Mouse (Mus musculus): Measurements from ENCODE around the gene Pakap. TPM values are rescaled to one million over a fixed set of nuclear protein-coding genes. Genes with fewer than 3 reads are reported as not detected.

Pakap gene
- polyA plus RNA-seq, 1 experiment from 2014 or later, result 25.4 TPM

- Histone ChIP-seq H3K9ac (ENCODE audit: low read depth, low read length) (no peak overlapping the region), H3K4me1 (ENCODE audit: control insufficient read depth, insufficient read depth, low read length) (no peaks in the 10 kb centered on the region)
- WGBS, result 79% methylated on average over 7 of the region's 7 CpGs
Measured at GRCm38 (mm10) chr4:57622816-57623215, 54.8 kb downstream of the Pakap start.

GRCm38 (mm10) chr4:57624819-57625218 is 56.8 kb downstream of the Pakap start:
- no peaks in the 10 kb centered on the region for H3K36me3 ChIP-seq (ENCODE audit: control insufficient read depth, insufficient read depth, low read length)
- 76% methylated on average over 2 of the region's 2 CpGs for WGBS
- H3K27ac ChIP-seq (replicated peaks; ENCODE audit: low read depth, low read length), result no peak overlapping the region
- no peaks in the 10 kb centered on the region for H3K4me1 ChIP-seq (ENCODE audit: control insufficient read depth, insufficient read depth, low read length)
- no peaks in the 10 kb centered on the region for H3K9me3 ChIP-seq (ENCODE audit: control insufficient read depth, low read length)
- no peak overlapping the region for H3K4me2 ChIP-seq (ENCODE audit: low read depth, low read length)
- no peaks in the 10 kb centered on the region for H3K27me3 ChIP-seq (replicated peaks; ENCODE audit: control insufficient read depth, insufficient read depth, low read length)
- no peak for ATAC-seq (ENCODE audit: low read depth)
- no peak for DNase-seq (ENCODE audit: low spot score)
- H3K4me3 ChIP-seq (ENCODE audit: low read depth, low read length), result no peak overlapping the region
- H3K9ac ChIP-seq (ENCODE audit: low read depth, low read length), result no peak overlapping the region

More at GRCm38 (mm10) chr4:57622816-57623215, 54.8 kb downstream of the Pakap start:
- Histone ChIP-seq H3K4me3 (ENCODE audit: low read depth, low read length) (no peak overlapping the region), H3K36me3 (ENCODE audit: control insufficient read depth, insufficient read depth, low read length) (no peaks in the 10 kb centered on the region), H3K9me3 (ENCODE audit: control insufficient read depth, low read length) (no peaks in the 10 kb centered on the region), H3K4me2 (ENCODE audit: low read depth, low read length) (no peak overlapping the region), H3K27ac (replicated peaks; ENCODE audit: low read depth, low read length) (no peak overlapping the region), H3K27me3 (replicated peaks; ENCODE audit: control insufficient read depth, insufficient read depth, low read length) (no peaks in the 10 kb centered on the region)
- DNase-seq (ENCODE audit: low spot score) (no peak), ATAC-seq (ENCODE audit: low read depth) (no peak)

- Histone ChIP-seq H3K4me1 (ENCODE audit: control insufficient read depth, insufficient read depth, low read length) (0 out of 2 replicates have a peak, but pooled peaks cover 1% of the 10 kb centered on the region), H3K36me3 (ENCODE audit: control insufficient read depth, insufficient read depth, low read length) (no peaks in the 10 kb centered on the region), H3K9ac (ENCODE audit: low read depth, low read length) (no peak overlapping the region), H3K27ac (replicated peaks; ENCODE audit: low read depth, low read length) (no peak overlapping the region), H3K4me3 (ENCODE audit: low read depth, low read length) (no peak overlapping the region), H3K9me3 (ENCODE audit: control insufficient read depth, low read length) (no peaks in the 10 kb centered on the region), H3K4me2 (ENCODE audit: low read depth, low read length) (no peak overlapping the region), H3K27me3 (replicated peaks; ENCODE audit: control insufficient read depth, insufficient read depth, low read length) (no peaks in the 10 kb centered on the region)
- ATAC-seq (ENCODE audit: low read depth), result no peak
- 94% methylated on average over 1 of the region's 1 CpGs for whole genome bisulfite sequencing
- no peak for DNase-seq (ENCODE audit: low spot score)
Measured at GRCm38 (mm10) chr4:57625306-57625705, 57.3 kb downstream of the Pakap start.

- no peak overlapping the region for H3K9ac ChIP-seq (ENCODE audit: low read depth, low read length)
- no peaks in the 10 kb centered on the region for H3K9me3 ChIP-seq (ENCODE audit: control insufficient read depth, low read length)
- H3K27ac ChIP-seq (replicated peaks; ENCODE audit: low read depth, low read length), result no peak overlapping the region
- H3K27me3 ChIP-seq (replicated peaks; ENCODE audit: control insufficient read depth, insufficient read depth, low read length), result no peaks in the 10 kb centered on the region
- 0 out of 2 replicates have a peak, but pooled peaks cover 5% of the 10 kb centered on the region for H3K4me1 ChIP-seq (ENCODE audit: control insufficient read depth, insufficient read depth, low read length)
- ATAC-seq (ENCODE audit: low read depth), result no peak
- DNase-seq (ENCODE audit: low spot score), result no peak
- WGBS, result 64% methylated on average over 1 of the region's 1 CpGs
- H3K4me3 ChIP-seq (ENCODE audit: low read depth, low read length), result no peak overlapping the region
- H3K4me2 ChIP-seq (ENCODE audit: low read depth, low read length), result no peak overlapping the region
- H3K36me3 ChIP-seq (ENCODE audit: control insufficient read depth, insufficient read depth, low read length), result no peaks in the 10 kb centered on the region
Measured at GRCm38 (mm10) chr4:57625756-57626155, 57.8 kb downstream of the Pakap start.

- H3K4me1 ChIP-seq (ENCODE audit: control insufficient read depth, insufficient read depth, low read length), result peaks cover 8% of the 10 kb centered on the region; the same call in 1 of the 2 replicates
- H3K4me2 ChIP-seq (ENCODE audit: low read depth, low read length), result no peak overlapping the region
- no peak for DNase-seq (ENCODE audit: low spot score)
- no peaks in the 10 kb centered on the region for H3K27me3 ChIP-seq (replicated peaks; ENCODE audit: control insufficient read depth, insufficient read depth, low read length)
- H3K9me3 ChIP-seq (ENCODE audit: control insufficient read depth, low read length), result no peaks in the 10 kb centered on the region
- no peak overlapping the region for H3K4me3 ChIP-seq (ENCODE audit: low read depth, low read length)
- no peaks in the 10 kb centered on the region for H3K36me3 ChIP-seq (ENCODE audit: control insufficient read depth, insufficient read depth, low read length)
- no peak overlapping the region for H3K27ac ChIP-seq (replicated peaks; ENCODE audit: low read depth, low read length)
- no peak; the same call in 1 of the 2 replicates for ATAC-seq (ENCODE audit: low read depth)
- no peak overlapping the region for H3K9ac ChIP-seq (ENCODE audit: low read depth, low read length)
- WGBS, result 66% methylated on average over 5 of the region's 5 CpGs
Measured at GRCm38 (mm10) chr4:57626921-57627320, 58.9 kb downstream of the Pakap start.

GRCm38 (mm10) chr4:57632386-57632785 is 64.4 kb downstream of the Pakap start:
- WGBS, result 80% methylated on average over 5 of the region's 5 CpGs

GRCm38 (mm10) chr4:57633052-57633451 is 65.1 kb downstream of the Pakap start:
- no peaks in the 10 kb centered on the region for H3K27me3 ChIP-seq (replicated peaks; ENCODE audit: control insufficient read depth, insufficient read depth, low read length)
- H3K9me3 ChIP-seq (ENCODE audit: control insufficient read depth, low read length), result no peaks in the 10 kb centered on the region
- no peak overlapping the region for H3K4me2 ChIP-seq (ENCODE audit: low read depth, low read length)
- no peak overlapping the region for H3K9ac ChIP-seq (ENCODE audit: low read depth, low read length)
- DNase-seq (ENCODE audit: low spot score) (no peak), ATAC-seq (ENCODE audit: low read depth) (no peak)
- no peaks in the 10 kb centered on the region for H3K36me3 ChIP-seq (ENCODE audit: control insufficient read depth, insufficient read depth, low read length)
- H3K4me1 ChIP-seq (ENCODE audit: control insufficient read depth, insufficient read depth, low read length), result peaks cover 34% of the 10 kb centered on the region
- H3K4me3 ChIP-seq (ENCODE audit: low read depth, low read length), result no peak overlapping the region
- H3K27ac ChIP-seq (replicated peaks; ENCODE audit: low read depth, low read length), result no peak overlapping the region
- 90% methylated on average over 7 of the region's 7 CpGs for WGBS

More at GRCm38 (mm10) chr4:57632386-57632785, 64.4 kb downstream of the Pakap start:
- ATAC-seq (ENCODE audit: low read depth), result no peak
- no peak overlapping the region for H3K27ac ChIP-seq (replicated peaks; ENCODE audit: low read depth, low read length)
- no peak overlapping the region for H3K4me2 ChIP-seq (ENCODE audit: low read depth, low read length)
- H3K9ac ChIP-seq (ENCODE audit: low read depth, low read length), result no peak overlapping the region
- no peaks in the 10 kb centered on the region for H3K27me3 ChIP-seq (replicated peaks; ENCODE audit: control insufficient read depth, insufficient read depth, low read length)
- no peak overlapping the region for H3K4me3 ChIP-seq (ENCODE audit: low read depth, low read length)
- peaks cover 29% of the 10 kb centered on the region for H3K4me1 ChIP-seq (ENCODE audit: control insufficient read depth, insufficient read depth, low read length)
- DNase-seq (ENCODE audit: low spot score), result no peak
- no peaks in the 10 kb centered on the region for H3K36me3 ChIP-seq (ENCODE audit: control insufficient read depth, insufficient read depth, low read length)
- no peaks in the 10 kb centered on the region for H3K9me3 ChIP-seq (ENCODE audit: control insufficient read depth, low read length)

GRCm38 (mm10) chr4:57634956-57635355 is 67.0 kb downstream of the Pakap start:
- WGBS, result 31% methylated on average over 1 of the region's 1 CpGs
- ATAC-seq (ENCODE audit: low read depth), result no peak

GRCm38 (mm10) chr4:57636782-57637482 is 69.0 kb downstream of the Pakap start:
- Histone ChIP-seq H3K9me3 (ENCODE audit: control insufficient read depth, low read length) (no peaks in the 10 kb centered on the region), H3K4me2 (ENCODE audit: low read depth, low read length) (no peak overlapping the region), H3K4me1 (ENCODE audit: control insufficient read depth, insufficient read depth, low read length) (peaks cover 36% of the 10 kb centered on the region), H3K36me3 (ENCODE audit: control insufficient read depth, insufficient read depth, low read length) (no peaks in the 10 kb centered on the region), H3K9ac (ENCODE audit: low read depth, low read length) (no peak overlapping the region), H3K27me3 (replicated peaks; ENCODE audit: control insufficient read depth, insufficient read depth, low read length) (no peaks in the 10 kb centered on the region), H3K4me3 (ENCODE audit: low read depth, low read length) (no peak overlapping the region), H3K27ac (replicated peaks; ENCODE audit: low read depth, low read length) (no peak overlapping the region)
- 46% methylated on average over 9 of the region's 9 CpGs for WGBS
- DNase-seq (ENCODE audit: low spot score) (peak; percentile 63), ATAC-seq (ENCODE audit: low read depth) (no peak)

More at GRCm38 (mm10) chr4:57634956-57635355, 67.0 kb downstream of the Pakap start:
- no peak overlapping the region for H3K4me3 ChIP-seq (ENCODE audit: low read depth, low read length)
- H3K27me3 ChIP-seq (replicated peaks; ENCODE audit: control insufficient read depth, insufficient read depth, low read length), result no peaks in the 10 kb centered on the region
- H3K36me3 ChIP-seq (ENCODE audit: control insufficient read depth, insufficient read depth, low read length), result no peaks in the 10 kb centered on the region
- peaks cover 45% of the 10 kb centered on the region for H3K4me1 ChIP-seq (ENCODE audit: control insufficient read depth, insufficient read depth, low read length)
- H3K9me3 ChIP-seq (ENCODE audit: control insufficient read depth, low read length), result no peaks in the 10 kb centered on the region
- no peak for DNase-seq (ENCODE audit: low spot score)
- no peak overlapping the region for H3K9ac ChIP-seq (ENCODE audit: low read depth, low read length)
- H3K27ac ChIP-seq (replicated peaks; ENCODE audit: low read depth, low read length), result no peak overlapping the region
- H3K4me2 ChIP-seq (ENCODE audit: low read depth, low read length), result no peak overlapping the region
